Mouse (Mus musculus): ENCODE measurements around the gene Cblc.

Gene Cblc

GRCm38 (mm10) chr7:19796697-19797588 is at the start of gene Cblc:
Gene Cblc (minus strand): TSS chr7:19796809.
- peak in 1 of 2 experiments; percentile 41 for DNase-seq (ENCODE audit: low spot score in 2 of 2)

GRCm38 (mm10) chr7:19844521-19845171 is 48.0 kb upstream of the Cblc start:
- no peak for DNase-seq (ENCODE audit: low spot score in 2 of 2)

- peak in 1 of 2 experiments; percentile 61 for DNase-seq (ENCODE audit: low spot score in 2 of 2)
Measured at GRCm38 (mm10) chr7:19843561-19843960, 47.0 kb upstream of the Cblc start.

- no peak for DNase-seq (ENCODE audit: low spot score in 2 of 2)
Measured at GRCm38 (mm10) chr7:19842885-19843504, 46.4 kb upstream of the Cblc start.

GRCm38 (mm10) chr7:19841686-19842413 is 45.2 kb upstream of the Cblc start:
- no peak for DNase-seq (ENCODE audit: low spot score in 2 of 2)

GRCm38 (mm10) chr7:19840936-19841335 is 44.3 kb upstream of the Cblc start:
- DNase-seq (ENCODE audit: low spot score in 2 of 2) = no peak

- no peak for DNase-seq (ENCODE audit: low spot score in 2 of 2)
Measured at GRCm38 (mm10) chr7:19840371-19840770, 43.8 kb upstream of the Cblc start.

GRCm38 (mm10) chr7:19836843-19837242 is 40.2 kb upstream of the Cblc start:
- no peak for DNase-seq (ENCODE audit: low spot score in 2 of 2)

- DNase-seq (ENCODE audit: low spot score in 2 of 2) = no peak
Measured at GRCm38 (mm10) chr7:19834055-19834454, 37.4 kb upstream of the Cblc start.

GRCm38 (mm10) chr7:19831837-19832236 is 35.2 kb upstream of the Cblc start:
- no peak for DNase-seq (ENCODE audit: low spot score in 2 of 2)

- DNase-seq (ENCODE audit: low spot score in 2 of 2) = peak in 1 of 2 experiments; percentile 56
Measured at GRCm38 (mm10) chr7:19830682-19831156, 34.1 kb upstream of the Cblc start.

- no peak for DNase-seq (ENCODE audit: low spot score in 2 of 2)
Measured at GRCm38 (mm10) chr7:19829694-19830093, 33.1 kb upstream of the Cblc start.

- no peak for DNase-seq (ENCODE audit: low spot score in 2 of 2)
Measured at GRCm38 (mm10) chr7:19826756-19827155, 30.1 kb upstream of the Cblc start.

- DNase-seq (ENCODE audit: low spot score in 2 of 2) = no peak
Measured at GRCm38 (mm10) chr7:19824182-19824973, 27.8 kb upstream of the Cblc start.

- DNase-seq (ENCODE audit: low spot score in 2 of 2) = no peak
Measured at GRCm38 (mm10) chr7:19823256-19824181, 26.9 kb upstream of the Cblc start.

GRCm38 (mm10) chr7:19822604-19823058 is 26.0 kb upstream of the Cblc start, which contains the start of gene Bcl3:
Gene Bcl3 (minus strand): TSS chr7:19822770.
- no peak for DNase-seq (ENCODE audit: low spot score in 2 of 2)

- DNase-seq (ENCODE audit: low spot score in 2 of 2) = no peak
Measured at GRCm38 (mm10) chr7:19822193-19822592, 25.6 kb upstream of the Cblc start.

GRCm38 (mm10) chr7:19821633-19822032 is 25.0 kb upstream of the Cblc start:
- DNase-seq (ENCODE audit: low spot score in 2 of 2) = no peak

- no peak for DNase-seq (ENCODE audit: low spot score in 2 of 2)
Measured at GRCm38 (mm10) chr7:19820347-19821048, 23.9 kb upstream of the Cblc start.
